Mouse (Mus musculus) forebrain, embryonic 12.5 days (tissue): Measurements from ENCODE around the gene Mterf2. TPM values are rescaled to one million over a fixed set of nuclear protein-coding genes. Genes with fewer than 3 reads are reported as not detected.
A peak's percentile ranks its signal among the peaks of the same experiment; 100 is the strongest.

Experiments
- ATAC-seq: fragments of 200-750 bp; cut with Nextera tagmentation; 2 replicates; pipeline ENCODE4 v1.8.0; 2017; ENCODE audit warnings: moderate TSS enrichment; ENCODE audit not compliant: low FRiP score
- H3K27ac ChIP-seq: fragments of 300-500 bp; sonication (generic); 2 replicates; pipeline ENCODE4 v1.5.1; 2016; ENCODE audit warnings: mild to moderate bottlenecking
- H3K27me3 ChIP-seq: fragments of 300-500 bp; sonication (generic); 2 replicates; pipeline ENCODE4 v1.6.1; 2016; ENCODE audit warnings: mild to moderate bottlenecking
- H3K36me3 ChIP-seq: fragments of 300-500 bp; sonication (generic); replicated peaks from 2 replicates; pipeline ENCODE4 v1.6.1; 2016; ENCODE audit warnings: mild to moderate bottlenecking
- H3K4me1 ChIP-seq: fragments of 300-500 bp; sonication (generic); 2 replicates; pipeline ENCODE4 v1.6.1; 2016
- H3K4me2 ChIP-seq: fragments of 300-500 bp; sonication (generic); 2 replicates; pipeline ENCODE4 v1.6.1; 2016; ENCODE audit warnings: mild to moderate bottlenecking, moderate library complexity
- H3K4me3 ChIP-seq: fragments of 300-500 bp; sonication (generic); replicated peaks from 2 replicates; pipeline ENCODE4 v1.5.1; 2016; ENCODE audit warnings: mild to moderate bottlenecking
- H3K9ac ChIP-seq: fragments of 300-500 bp; sonication (generic); 2 replicates; pipeline ENCODE4 v1.6.1; 2016; ENCODE audit warnings: mild to moderate bottlenecking
- H3K9me3 ChIP-seq: fragments of 300-500 bp; sonication (generic); 2 replicates; pipeline ENCODE4 v1.6.1; 2016
- WGBS: fragments of 180-500 bp; shearing (Covaris S2); methylation state at CpG from one replicate; pipeline ENCODE4 v1.1.7; 2016; 5-methylcytosine and 5-hydroxymethylcytosine counted together
- polyA plus RNA-seq: library from polyadenylated mRNA; unstranded; fragments of >200 nt; fragmentation: Nextera tagmentation; extraction: Ambion mirVana; gene quantifications from 2 replicates; pipeline ENCODE4 v1.2.1, GENCODE M21; 2016

The Mterf2 gene
- 26.1 and 30.0 TPM in 2 replicates for polyA plus RNA-seq

DNA sequence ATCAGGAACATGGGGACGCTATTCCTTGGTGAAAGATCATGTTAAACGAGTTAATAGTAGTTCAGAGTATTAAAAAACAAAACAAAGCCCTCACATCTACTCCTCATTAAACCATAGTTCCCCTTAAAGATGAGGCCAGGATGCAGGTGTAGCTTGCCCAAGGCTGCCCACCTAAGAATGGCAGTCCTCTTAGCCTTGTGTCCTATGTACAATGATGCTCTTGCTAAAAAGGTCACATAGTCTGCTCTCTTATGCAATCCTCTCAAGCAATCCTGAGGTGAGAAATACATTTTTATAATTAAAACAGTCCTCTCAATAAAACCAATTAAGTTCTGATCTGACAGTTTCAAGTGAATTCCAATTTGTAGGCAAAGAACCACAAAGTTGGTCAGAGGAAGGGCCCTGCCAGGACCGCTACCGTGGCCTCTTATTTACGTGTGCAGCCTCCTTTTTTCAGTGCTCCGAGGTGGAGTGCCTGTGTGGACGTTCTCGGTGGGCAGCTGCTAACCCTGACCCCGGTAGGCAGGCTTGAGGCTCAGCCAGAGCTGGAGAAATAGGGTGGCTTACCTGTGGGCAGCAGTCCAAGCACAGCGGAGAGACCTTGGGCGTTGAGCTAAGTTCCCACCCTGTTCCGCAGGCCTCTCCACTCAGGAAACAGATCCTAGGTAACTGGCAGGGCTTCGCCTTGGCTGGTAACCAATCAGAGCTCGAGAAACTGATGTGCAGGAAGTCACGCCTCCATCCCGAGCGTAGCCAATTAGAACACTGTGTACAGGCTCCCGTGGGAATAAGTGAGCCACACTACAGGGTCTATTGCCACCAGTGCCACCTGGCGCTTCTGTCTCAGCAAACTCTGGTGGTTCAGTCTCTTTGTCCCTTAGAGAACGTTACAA, at the start of gene Mterf2:
TSS of gene Mterf2 (minus strand) at position 633 of the 893 bp plus-strand sequence.
- ATAC-seq: peak; percentile 100
- Histone ChIP-seq H3K4me2 (peak within 1 kb of the TSS; percentile 67), H3K9me3 (no peaks in the 10 kb centered on the region), H3K36me3 (peaks cover 17% of the 10 kb centered on the region; the same call in 1 of the 2 replicates), H3K4me3 (peak within 1 kb of the TSS; percentile 71), H3K4me1 (peaks cover 18% of the 10 kb centered on the region), H3K27me3 (no peaks in the 10 kb centered on the region), H3K9ac (peak within 1 kb of the TSS; percentile 73), H3K27ac (peak within 1 kb of the TSS; percentile 11; the same call in 1 of the 2 replicates)
- WGBS: 8% methylated on average over 20 of the region's 20 CpGs

DNA sequence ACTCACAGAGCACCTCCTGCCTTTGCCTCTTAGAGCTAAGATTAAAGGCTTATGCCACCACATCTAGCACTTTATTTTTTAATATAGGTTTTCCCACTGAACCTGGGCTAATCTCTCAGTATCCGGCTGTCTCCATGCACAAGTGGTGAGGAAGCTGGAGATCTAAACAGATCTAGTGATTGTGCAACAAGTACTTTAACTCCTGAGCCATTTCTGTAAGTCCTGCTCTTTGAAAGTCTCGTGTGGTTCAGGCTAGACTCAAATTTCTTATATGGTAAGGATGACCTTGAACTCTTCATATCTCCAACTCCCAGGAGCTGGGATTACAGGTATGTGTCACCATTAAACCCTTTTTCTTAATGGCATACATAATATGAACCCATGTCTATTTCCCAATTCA, 48.8 kb upstream of the Mterf2 start:
- H3K27me3 ChIP-seq: no peaks in the 10 kb centered on the region
- no peaks in the 10 kb centered on the region for H3K9me3 ChIP-seq
- H3K4me2 ChIP-seq: no peak overlapping the region
- H3K4me3 ChIP-seq: no peak overlapping the region
- 76% methylated on average over 2 of the region's 2 CpGs for WGBS
- no peaks in the 10 kb centered on the region for H3K4me1 ChIP-seq
- no peak overlapping the region for H3K27ac ChIP-seq
- no peak for ATAC-seq
- H3K9ac ChIP-seq: no peak overlapping the region
- no peaks in the 10 kb centered on the region for H3K36me3 ChIP-seq

DNA sequence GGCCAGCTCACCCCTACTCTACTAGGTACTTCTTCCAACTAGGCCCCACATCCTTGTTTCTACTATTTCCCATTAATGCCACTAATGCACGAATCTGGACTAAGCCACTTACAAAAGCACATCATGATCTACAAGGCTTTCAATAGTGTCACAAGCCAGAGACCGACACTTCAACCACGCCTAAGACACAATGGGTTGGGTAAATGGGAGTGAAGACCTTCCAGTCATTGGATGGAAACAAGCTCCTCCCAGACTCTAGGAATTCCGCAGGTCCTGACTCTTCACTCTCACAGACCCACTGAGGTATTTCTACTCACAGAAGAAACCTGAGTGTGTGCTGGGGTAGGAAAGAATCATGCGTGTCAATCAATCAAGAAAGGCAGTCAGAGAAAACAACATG, 37.5 kb upstream of the Mterf2 start:
- ATAC-seq: no peak
- 78% methylated on average over 5 of the region's 5 CpGs for WGBS

DNA sequence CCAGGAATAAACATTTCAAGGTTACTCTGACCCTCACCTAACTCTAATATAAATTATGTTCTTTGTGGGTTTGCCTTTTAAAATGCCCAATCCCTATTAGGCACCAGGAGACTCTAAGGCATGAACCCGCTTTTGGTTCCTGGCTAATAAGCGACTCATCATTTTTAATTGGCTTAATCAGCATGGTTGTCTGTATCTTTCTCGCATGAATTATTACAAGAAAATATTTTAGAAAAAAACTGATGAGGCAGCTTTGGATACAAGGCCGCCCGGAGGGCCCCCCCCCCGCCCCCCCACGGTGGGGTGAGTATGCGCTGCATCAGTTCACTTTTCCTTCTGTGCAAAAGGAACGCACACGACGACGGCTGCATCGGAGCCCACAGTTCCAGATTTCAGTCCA, 37.0 kb upstream of the Mterf2 start:
- no peaks in the 10 kb centered on the region for H3K36me3 ChIP-seq
- no peak overlapping the region for H3K4me3 ChIP-seq
- ATAC-seq: no peak
- H3K9me3 ChIP-seq: no peaks in the 10 kb centered on the region
- no peak overlapping the region for H3K4me2 ChIP-seq
- 85% methylated on average over 13 of the region's 13 CpGs for WGBS
- no peaks in the 10 kb centered on the region for H3K4me1 ChIP-seq
- no peak overlapping the region for H3K27ac ChIP-seq
- no peak overlapping the region for H3K9ac ChIP-seq
- no peaks in the 10 kb centered on the region for H3K27me3 ChIP-seq

More for the DNA sequence above, 37.5 kb upstream of the Mterf2 start:
- no peak overlapping the region for H3K9ac ChIP-seq
- no peak overlapping the region for H3K4me3 ChIP-seq
- H3K4me1 ChIP-seq: no peaks in the 10 kb centered on the region
- H3K27ac ChIP-seq: no peak overlapping the region
- H3K27me3 ChIP-seq: no peaks in the 10 kb centered on the region
- no peak overlapping the region for H3K4me2 ChIP-seq
- H3K36me3 ChIP-seq: no peaks in the 10 kb centered on the region
- H3K9me3 ChIP-seq: no peaks in the 10 kb centered on the region

DNA sequence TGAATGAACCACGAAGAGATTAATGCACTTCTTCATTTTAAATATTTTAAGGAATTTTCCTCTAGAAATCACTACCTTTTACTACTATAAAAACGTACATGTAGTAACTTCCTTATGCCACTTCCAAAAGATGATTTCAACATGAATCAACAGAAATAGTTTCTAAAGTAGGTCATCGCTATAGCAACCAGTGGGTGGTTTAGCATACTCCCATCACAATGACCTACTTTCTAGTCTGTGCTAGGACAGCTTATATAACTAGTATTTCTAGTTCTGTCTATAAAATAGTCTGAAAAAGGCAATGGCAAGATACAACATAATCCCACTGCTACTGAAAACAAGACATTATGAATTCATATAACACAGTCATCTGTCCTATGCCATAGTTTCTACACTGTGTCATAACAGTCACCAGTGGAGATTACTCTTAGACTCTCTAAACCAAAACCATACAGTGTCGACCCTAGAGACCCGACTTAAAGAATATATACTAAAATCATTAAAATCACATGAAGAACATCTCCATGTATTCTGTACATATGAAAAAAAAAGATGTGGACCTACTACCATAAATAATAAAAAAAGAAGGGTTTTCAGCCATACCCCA, 34.0 kb upstream of the Mterf2 start:
- no peak overlapping the region for H3K4me2 ChIP-seq
- H3K27me3 ChIP-seq: no peaks in the 10 kb centered on the region
- WGBS: 83% methylated on average over 5 of the region's 5 CpGs
- no peak for ATAC-seq
- H3K9me3 ChIP-seq: no peaks in the 10 kb centered on the region
- H3K27ac ChIP-seq: no peak overlapping the region
- H3K9ac ChIP-seq: no peak overlapping the region
- no peaks in the 10 kb centered on the region for H3K4me1 ChIP-seq
- H3K4me3 ChIP-seq: no peak overlapping the region
- H3K36me3 ChIP-seq: no peaks in the 10 kb centered on the region

DNA sequence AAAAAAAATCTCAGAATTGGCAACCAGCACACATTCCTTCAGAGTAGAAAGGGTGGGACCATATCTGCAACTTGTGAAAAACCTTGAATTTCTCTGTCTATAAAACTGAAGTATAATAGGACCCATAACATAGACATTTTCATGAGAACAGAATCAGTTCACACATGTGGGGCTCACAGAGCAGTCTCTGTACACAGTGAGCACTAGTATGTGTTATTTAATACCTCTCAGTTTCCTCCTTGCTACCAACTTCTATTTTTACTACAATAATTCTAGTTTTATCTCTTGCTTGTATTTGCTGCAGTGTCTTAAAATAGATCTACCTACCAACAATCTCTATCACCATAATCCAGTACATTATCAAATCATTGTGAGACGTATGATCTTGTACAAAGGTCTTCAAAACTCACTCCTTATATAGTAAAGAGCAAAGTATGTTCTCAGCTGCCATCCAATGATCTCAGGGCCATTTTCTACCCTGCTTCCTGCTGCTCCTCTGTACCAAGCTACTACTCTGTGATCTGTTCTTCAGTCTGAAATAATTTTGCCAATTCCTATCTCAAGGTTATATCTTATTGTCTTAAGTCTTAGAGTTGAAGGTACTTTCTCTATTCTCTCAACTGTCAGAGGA, 32.3 kb upstream of the Mterf2 start:
- H3K36me3 ChIP-seq: no peaks in the 10 kb centered on the region
- no peak overlapping the region for H3K4me2 ChIP-seq
- H3K9ac ChIP-seq: no peak overlapping the region
- 90% methylated on average over 1 of the region's 1 CpGs for WGBS
- H3K27ac ChIP-seq: no peak overlapping the region
- ATAC-seq: no peak
- H3K27me3 ChIP-seq: no peaks in the 10 kb centered on the region
- H3K4me1 ChIP-seq: no peaks in the 10 kb centered on the region
- no peaks in the 10 kb centered on the region for H3K9me3 ChIP-seq
- no peak overlapping the region for H3K4me3 ChIP-seq

DNA sequence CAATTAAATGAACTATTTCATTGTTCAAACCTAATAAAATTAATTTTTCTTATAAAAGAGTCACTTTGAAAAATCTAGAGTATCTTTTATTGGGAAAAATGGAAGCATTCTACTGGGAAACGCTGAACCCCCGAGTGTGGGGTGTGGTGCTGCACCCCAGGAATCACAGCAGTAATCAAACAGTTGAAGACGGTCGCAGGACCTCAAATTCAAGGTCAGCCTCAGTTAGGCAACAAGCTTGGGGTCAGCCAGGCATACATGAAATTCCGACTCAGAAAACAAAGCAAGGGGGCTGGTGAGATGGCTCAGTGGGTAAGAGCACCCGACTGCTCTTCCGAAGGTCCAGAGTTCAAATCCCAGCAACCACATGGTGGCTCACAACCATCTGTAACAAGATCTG, 29.6 kb upstream of the Mterf2 start:
- WGBS: 92% methylated on average over 7 of the region's 7 CpGs
- no peak for ATAC-seq
- H3K4me2 ChIP-seq: no peak overlapping the region
- no peak overlapping the region for H3K4me3 ChIP-seq
- H3K36me3 ChIP-seq: no peaks in the 10 kb centered on the region
- no peak overlapping the region for H3K9ac ChIP-seq
- no peaks in the 10 kb centered on the region for H3K4me1 ChIP-seq
- no peaks in the 10 kb centered on the region for H3K27me3 ChIP-seq
- no peaks in the 10 kb centered on the region for H3K9me3 ChIP-seq
- H3K27ac ChIP-seq: no peak overlapping the region

DNA sequence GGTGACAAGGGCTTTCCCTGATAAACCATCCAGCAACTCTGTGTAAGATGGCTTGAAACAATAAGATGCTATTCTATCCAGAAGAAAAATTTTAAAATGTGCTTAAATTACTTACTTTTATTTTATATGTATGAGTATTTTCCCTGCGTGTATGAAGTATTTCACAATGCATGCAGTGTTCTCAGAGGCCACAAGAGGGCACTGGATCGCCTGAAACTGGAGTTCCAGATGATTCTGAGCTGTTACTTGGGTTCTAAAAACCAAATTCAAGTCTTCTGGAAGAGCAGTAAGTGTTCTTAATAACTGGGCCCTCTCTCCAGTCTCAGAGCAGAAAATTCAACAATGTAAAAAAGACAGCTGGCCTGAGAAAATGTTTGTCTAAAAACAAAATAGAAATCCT, 26.4 kb upstream of the Mterf2 start:
- Histone ChIP-seq H3K36me3 (peaks cover 3% of the 10 kb centered on the region), H3K4me3 (no peak overlapping the region), H3K9me3 (no peaks in the 10 kb centered on the region), H3K27me3 (no peaks in the 10 kb centered on the region), H3K9ac (no peak overlapping the region), H3K4me2 (no peak overlapping the region), H3K4me1 (no peaks in the 10 kb centered on the region), H3K27ac (no peak overlapping the region)
- no peak for ATAC-seq
- WGBS: 3% methylated on average over 2 of the region's 2 CpGs

DNA sequence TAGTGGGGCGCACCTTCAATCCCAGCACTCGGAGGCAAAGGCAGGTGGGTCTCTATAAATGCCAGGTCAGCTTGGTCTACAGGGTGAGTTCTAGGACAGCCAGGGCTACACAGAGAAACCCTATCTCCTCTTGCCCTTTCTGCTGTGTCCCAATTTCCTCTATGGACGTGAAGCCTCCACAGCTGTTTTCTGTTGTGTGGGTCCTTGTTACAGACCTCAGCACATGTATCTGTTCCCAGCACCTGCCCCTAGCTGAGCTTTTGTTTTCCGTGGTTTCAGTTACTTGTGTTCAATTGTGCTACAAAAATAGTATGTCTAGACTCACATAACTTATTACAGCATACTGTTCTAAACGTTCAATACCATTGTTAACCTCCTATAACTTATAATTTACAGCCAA, 21.4 kb upstream of the Mterf2 start:
- Histone ChIP-seq H3K4me2 (no peak overlapping the region), H3K4me1 (no peaks in the 10 kb centered on the region), H3K9ac (no peak overlapping the region), H3K4me3 (no peak overlapping the region), H3K9me3 (no peaks in the 10 kb centered on the region), H3K27ac (no peak overlapping the region), H3K36me3 (peaks cover 21% of the 10 kb centered on the region), H3K27me3 (no peaks in the 10 kb centered on the region)
- no peak for ATAC-seq
- WGBS: 89% methylated on average over 5 of the region's 5 CpGs

DNA sequence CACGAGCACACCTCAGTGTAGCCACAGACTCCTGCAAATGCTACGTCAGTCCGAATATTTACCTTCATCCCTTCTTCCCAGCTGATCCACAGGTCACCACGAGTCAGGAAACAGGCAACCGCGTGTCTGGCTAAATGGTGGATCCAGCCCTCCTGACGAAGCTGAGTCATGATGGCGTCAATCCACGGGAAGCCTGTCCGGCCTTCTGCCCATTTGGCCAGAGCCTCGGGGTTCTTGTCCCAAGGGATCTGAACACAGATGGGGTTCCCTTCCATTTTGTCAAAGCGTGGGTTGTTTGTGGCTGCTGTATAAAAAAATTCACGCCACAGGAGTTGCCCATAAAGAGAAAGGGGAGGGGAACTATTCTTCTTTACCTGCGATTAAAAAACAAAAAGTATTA, 18.5 kb upstream of the Mterf2 start:
- no peak for ATAC-seq
- WGBS: 91% methylated on average over 14 of the region's 14 CpGs

DNA sequence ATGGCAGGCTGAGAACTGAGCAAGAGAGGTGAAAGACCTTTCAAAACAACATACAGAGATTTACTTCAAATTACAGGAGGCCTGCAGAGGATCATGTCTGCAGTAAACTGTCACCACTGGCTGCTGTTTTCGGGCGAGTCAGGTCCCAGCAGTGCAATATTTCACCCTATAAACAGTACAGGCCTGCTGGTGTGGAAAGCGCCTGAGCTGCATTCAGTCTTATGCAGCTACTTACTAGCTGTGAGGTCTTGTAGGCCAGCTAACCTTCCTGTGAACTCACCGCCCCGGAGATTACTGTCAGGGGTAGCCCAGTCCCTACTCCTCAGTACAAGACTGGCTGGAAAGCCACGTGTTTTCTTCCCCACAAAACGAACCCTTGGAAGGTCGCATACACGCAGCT, 13.6 kb upstream of the Mterf2 start:
- Histone ChIP-seq H3K4me2 (no peak overlapping the region), H3K4me1 (0 out of 2 replicates have a peak, but pooled peaks cover 5% of the 10 kb centered on the region), H3K9ac (no peak overlapping the region), H3K4me3 (no peak overlapping the region), H3K36me3 (peaks cover 26% of the 10 kb centered on the region), H3K27me3 (no peaks in the 10 kb centered on the region), H3K27ac (no peak overlapping the region), H3K9me3 (no peaks in the 10 kb centered on the region)
- no peak for ATAC-seq
- 90% methylated on average over 9 of the region's 9 CpGs for WGBS

More for the DNA sequence above, 18.5 kb upstream of the Mterf2 start:
- no peak overlapping the region for H3K9ac ChIP-seq
- H3K27me3 ChIP-seq: no peaks in the 10 kb centered on the region
- H3K9me3 ChIP-seq: no peaks in the 10 kb centered on the region
- H3K36me3 ChIP-seq: peaks cover 37% of the 10 kb centered on the region
- no peaks in the 10 kb centered on the region for H3K4me1 ChIP-seq
- H3K27ac ChIP-seq: no peak overlapping the region
- no peak overlapping the region for H3K4me3 ChIP-seq
- no peak overlapping the region for H3K4me2 ChIP-seq

DNA sequence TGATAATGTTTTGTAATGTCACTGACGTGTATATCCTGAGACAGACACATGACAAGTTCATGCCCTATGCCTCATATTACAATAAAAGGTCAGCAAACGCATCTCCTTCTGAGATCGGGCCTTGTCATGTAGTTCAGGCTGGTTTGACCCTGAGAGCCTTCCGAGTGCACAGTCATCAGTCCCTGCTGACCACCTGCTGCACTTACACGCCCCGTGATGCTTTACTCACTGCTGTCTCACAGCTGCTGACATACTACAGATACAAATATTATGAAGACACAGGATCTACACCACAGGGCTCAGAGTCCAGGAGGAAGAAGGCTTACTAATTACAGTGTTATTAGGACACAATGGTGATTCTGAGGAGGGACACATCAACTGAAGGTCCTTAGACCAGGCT, 8.7 kb upstream of the Mterf2 start:
- Histone ChIP-seq H3K36me3 (peaks cover 13% of the 10 kb centered on the region), H3K4me3 (no peak overlapping the region), H3K27me3 (no peaks in the 10 kb centered on the region), H3K9ac (no peak overlapping the region), H3K4me1 (0 out of 2 replicates have a peak, but pooled peaks cover 5% of the 10 kb centered on the region), H3K27ac (no peak overlapping the region), H3K4me2 (no peak overlapping the region), H3K9me3 (no peaks in the 10 kb centered on the region)
- 91% methylated on average over 6 of the region's 6 CpGs for WGBS
- no peak for ATAC-seq
